Mouse (Mus musculus): ENCODE measurements at regions not wholly inside any gene's neighbourhood (a gene's known extent, or its start where the extent isn't known, plus 50 kb on each side); places are given as distances from the start of the nearest gene placed in this dataset.

GRCm38 (mm10) chr6:103893455-103893854, 383.1 kb downstream of the Chl1 start:
- TF ChIP-seq POLR2A (IDR thresholded peaks at IDR 0.05; ENCODE audit: borderline replicate concordance, extremely low read depth, insufficient read depth, insufficient read length, poor library complexity, severe bottlenecking) (no peak), CTCF (IDR thresholded peaks at IDR 0.05; ENCODE audit: borderline replicate concordance, extremely low read depth, insufficient read depth, insufficient read length) (no peak)

All from brain, embryonic 14.5 days (tissue).